Mouse (Mus musculus): ENCODE results near the gene Lyzl4. TPM values are rescaled to one million over a fixed set of nuclear protein-coding genes. Genes with fewer than 3 reads are reported as not detected.
A peak's percentile ranks its signal among the peaks of the same experiment; 100 is the strongest.

The Lyzl4 gene
- polyA plus RNA-seq (2012; rRNA removed) = 0.31 and 0.62 TPM in 2 replicates

DNA sequence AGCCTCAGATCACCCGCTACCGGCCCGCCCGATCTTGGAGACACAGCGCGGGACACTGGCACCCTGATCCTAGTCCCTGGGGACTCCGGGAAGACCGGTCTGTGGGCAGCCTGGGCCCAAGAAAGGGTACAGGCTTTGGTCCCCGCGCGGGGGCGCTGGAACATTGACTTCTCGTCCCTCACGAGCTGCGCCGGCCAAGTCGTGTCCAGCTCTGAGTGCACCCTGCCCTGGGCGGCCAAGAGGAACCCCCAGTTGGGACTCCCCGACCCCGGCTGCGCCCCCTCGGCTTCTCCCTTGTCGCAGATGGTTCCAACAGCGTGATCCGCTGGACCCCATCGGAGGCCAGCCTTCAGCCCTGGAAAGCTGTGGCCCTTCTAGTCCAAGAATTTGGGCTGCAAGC lies at the start of gene Lyzl4:
TSS of gene Lyzl4 (minus strand) at position 96 of the 400 bp plus-strand sequence.
- Histone ChIP-seq H3K36me3 (ENCODE audit: control insufficient read depth, insufficient read depth, low read length) (no peaks in the 10 kb centered on the region), H3K4me1 (replicated peaks; ENCODE audit: control insufficient read depth, insufficient read depth, low read length) (peaks cover 23% of the 10 kb centered on the region), H3K4me3 (ENCODE audit: control insufficient read depth, insufficient read depth, low read length) (peak within 1 kb of the TSS; percentile 56), H3K27ac (ENCODE audit: control insufficient read depth, insufficient read depth, low read length) (no peak within 1 kb of the TSS), H3K27me3 (ENCODE audit: control insufficient read depth, insufficient read depth, low read length) (peaks cover 7% of the 10 kb centered on the region; the same call in 1 of the 2 replicates)
- 1% methylated on average over 26 of the region's 26 CpGs for WGBS
- TF ChIP-seq CTCF (IDR thresholded peaks at IDR 0.05; ENCODE audit: borderline replicate concordance, control insufficient read depth, extremely low read depth, insufficient read depth, low read length, poor library complexity) (0 out of 2 replicates have a peak, but pooled peaks have one; percentile 26), POLR2A (IDR thresholded peaks at IDR 0.05; ENCODE audit: control insufficient read depth, extremely low read depth, insufficient read depth, low read length, poor library complexity) (no peak)
- peak; percentile 77 for DNase-seq

DNA sequence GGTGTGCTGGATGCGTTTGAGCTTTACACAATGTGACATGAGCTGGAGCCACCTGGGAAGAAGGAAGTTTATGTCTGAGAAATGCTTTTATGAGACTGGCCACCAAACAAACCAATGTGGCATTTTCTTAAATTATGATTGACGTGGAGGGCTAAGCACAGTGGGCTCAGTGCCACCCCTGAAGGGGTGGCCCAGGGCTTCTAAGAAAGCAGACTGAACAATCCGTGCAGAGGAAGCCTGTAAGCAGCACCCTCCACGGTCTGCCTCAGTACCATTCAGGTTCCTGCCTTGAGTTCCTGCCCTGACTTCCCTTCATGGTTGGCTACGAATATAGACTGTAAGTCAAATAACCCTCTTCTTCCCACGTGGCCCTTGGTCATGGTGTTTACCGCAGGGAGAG lies 48.8 kb upstream of the Lyzl4 start:
- H3K36me3 ChIP-seq (ENCODE audit: control insufficient read depth, insufficient read depth, low read length) = peaks cover 24% of the 10 kb centered on the region; the same call in 1 of the 2 replicates
- no peak for TF ChIP-seq CTCF (IDR thresholded peaks at IDR 0.05; ENCODE audit: borderline replicate concordance, control insufficient read depth, extremely low read depth, insufficient read depth, low read length, poor library complexity)
- no peak for TF ChIP-seq POLR2A (IDR thresholded peaks at IDR 0.05; ENCODE audit: control insufficient read depth, extremely low read depth, insufficient read depth, low read length, poor library complexity)
- no peak overlapping the region for H3K27ac ChIP-seq (ENCODE audit: control insufficient read depth, insufficient read depth, low read length)
- peaks cover 2% of the 10 kb centered on the region for H3K4me1 ChIP-seq (replicated peaks; ENCODE audit: control insufficient read depth, insufficient read depth, low read length)
- no peak for DNase-seq
- no peaks in the 10 kb centered on the region for H3K27me3 ChIP-seq (ENCODE audit: control insufficient read depth, insufficient read depth, low read length)
- no peak overlapping the region for H3K4me3 ChIP-seq (ENCODE audit: control insufficient read depth, insufficient read depth, low read length)
- WGBS = 96% methylated on average over 7 of the region's 7 CpGs

DNA sequence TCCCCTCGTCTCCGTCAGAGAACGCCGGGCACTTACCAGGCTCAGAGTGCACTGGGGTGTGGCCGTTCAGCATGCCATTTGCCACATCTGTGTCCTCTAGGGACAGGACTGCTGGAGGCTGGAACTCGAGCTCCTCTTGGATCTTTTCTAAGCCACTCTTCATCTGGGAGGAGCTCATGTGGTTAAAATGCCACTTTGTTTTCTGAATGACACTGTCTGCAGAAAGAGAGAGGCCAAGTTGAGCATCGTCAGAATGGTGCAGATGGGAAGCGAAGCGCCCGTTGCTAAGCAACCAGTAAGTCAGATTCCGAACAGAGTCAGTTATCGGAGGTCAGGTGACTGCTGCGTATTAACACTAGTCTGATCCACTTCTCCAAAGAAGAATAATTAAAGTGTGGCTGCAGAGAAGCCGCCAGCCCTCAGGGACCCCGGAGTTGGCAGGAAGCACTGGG lies 48.3 kb upstream of the Lyzl4 start:
- 94% methylated on average over 15 of the region's 15 CpGs for WGBS
- peaks cover 7% of the 10 kb centered on the region for H3K4me1 ChIP-seq (replicated peaks; ENCODE audit: control insufficient read depth, insufficient read depth, low read length)
- no peak overlapping the region for H3K27ac ChIP-seq (ENCODE audit: control insufficient read depth, insufficient read depth, low read length)
- peaks cover 24% of the 10 kb centered on the region; the same call in 1 of the 2 replicates for H3K36me3 ChIP-seq (ENCODE audit: control insufficient read depth, insufficient read depth, low read length)
- no peak for DNase-seq
- no peak for TF ChIP-seq CTCF (IDR thresholded peaks at IDR 0.05; ENCODE audit: borderline replicate concordance, control insufficient read depth, extremely low read depth, insufficient read depth, low read length, poor library complexity)
- no peak for TF ChIP-seq POLR2A (IDR thresholded peaks at IDR 0.05; ENCODE audit: control insufficient read depth, extremely low read depth, insufficient read depth, low read length, poor library complexity)
- H3K27me3 ChIP-seq (ENCODE audit: control insufficient read depth, insufficient read depth, low read length) = no peaks in the 10 kb centered on the region
- H3K4me3 ChIP-seq (ENCODE audit: control insufficient read depth, insufficient read depth, low read length) = no peak overlapping the region

DNA sequence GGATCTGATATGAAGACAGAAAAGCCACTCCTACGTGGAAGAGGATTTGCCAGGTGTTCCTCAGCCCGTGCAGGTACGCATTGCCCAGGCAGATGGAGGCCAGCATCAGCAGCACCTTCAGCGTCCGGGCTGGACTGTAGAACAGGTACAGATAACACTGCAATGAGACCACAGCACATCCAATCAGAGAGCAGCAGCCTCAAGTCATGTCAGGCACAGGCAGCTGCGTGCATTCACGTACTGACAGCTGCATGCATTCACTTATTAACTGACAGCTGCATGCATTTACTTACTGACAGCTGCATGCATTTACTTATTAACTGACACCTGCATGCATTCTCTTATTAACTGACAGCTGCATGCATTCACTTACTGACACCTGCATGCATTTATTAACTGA lies 42.8 kb upstream of the Lyzl4 start:
- Histone ChIP-seq H3K27me3 (ENCODE audit: control insufficient read depth, insufficient read depth, low read length) (no peaks in the 10 kb centered on the region), H3K27ac (ENCODE audit: control insufficient read depth, insufficient read depth, low read length) (no peak overlapping the region), H3K4me1 (replicated peaks; ENCODE audit: control insufficient read depth, insufficient read depth, low read length) (peaks cover 38% of the 10 kb centered on the region), H3K4me3 (ENCODE audit: control insufficient read depth, insufficient read depth, low read length) (no peak overlapping the region), H3K36me3 (ENCODE audit: control insufficient read depth, insufficient read depth, low read length) (peaks cover 11% of the 10 kb centered on the region; the same call in 1 of the 2 replicates)
- 87% methylated on average over 7 of the region's 7 CpGs for WGBS
- no peak for DNase-seq
- TF ChIP-seq POLR2A (IDR thresholded peaks at IDR 0.05; ENCODE audit: control insufficient read depth, extremely low read depth, insufficient read depth, low read length, poor library complexity) (no peak), CTCF (IDR thresholded peaks at IDR 0.05; ENCODE audit: borderline replicate concordance, control insufficient read depth, extremely low read depth, insufficient read depth, low read length, poor library complexity) (no peak)

DNA sequence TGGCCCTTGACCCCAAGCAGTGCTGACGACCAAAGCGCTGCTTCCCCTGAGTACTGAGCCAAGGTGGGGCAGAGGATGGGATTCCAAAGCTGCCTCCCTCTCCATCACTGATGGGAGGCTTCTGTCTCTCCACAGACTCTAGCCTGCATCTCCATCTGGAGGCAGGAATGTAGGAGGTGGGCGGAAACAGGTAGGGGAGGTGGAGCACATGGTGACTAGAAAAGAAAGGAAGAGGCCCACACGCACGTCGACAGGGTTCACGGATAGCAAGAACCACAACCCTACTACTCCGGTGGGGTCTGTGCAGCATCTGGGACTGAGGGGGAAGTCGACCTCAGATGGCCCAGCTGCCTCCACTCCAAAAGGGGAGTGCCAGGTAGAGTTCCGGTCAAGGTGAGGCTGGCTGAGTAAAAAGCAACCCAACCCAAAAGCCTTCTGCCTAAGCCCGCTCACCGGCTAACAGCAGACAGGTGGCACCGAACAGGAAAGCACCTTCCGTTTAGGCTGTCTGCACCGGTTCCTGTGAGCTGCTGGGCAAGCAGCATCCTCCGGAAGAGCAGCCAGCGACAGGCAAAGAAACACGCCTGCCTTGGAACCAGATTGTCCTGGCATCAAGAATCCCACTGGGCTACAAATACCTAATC lies 40.3 kb upstream of the Lyzl4 start:
- WGBS = 13% methylated on average over 18 of the region's 18 CpGs
- H3K4me1 ChIP-seq (replicated peaks; ENCODE audit: control insufficient read depth, insufficient read depth, low read length) = peaks cover 59% of the 10 kb centered on the region

DNA sequence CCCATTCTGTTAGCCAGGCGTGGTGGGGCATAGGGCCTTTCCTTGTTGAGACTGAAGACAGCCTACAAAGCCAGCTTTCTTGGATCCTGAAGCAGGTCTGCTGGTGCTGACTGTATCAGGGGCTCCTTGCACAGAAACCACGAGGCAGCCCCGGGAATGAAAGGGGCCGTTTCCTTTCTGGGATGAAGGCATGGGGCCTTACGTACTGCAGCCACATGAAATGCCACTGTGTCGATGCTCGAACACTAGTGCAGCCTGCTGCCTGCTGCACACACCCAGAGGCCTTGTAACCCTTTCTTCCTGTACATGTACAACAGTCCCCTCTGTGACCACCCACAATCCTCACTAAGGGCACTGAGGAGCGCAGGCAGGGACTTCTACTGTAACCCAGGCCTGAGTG lies 39.3 kb upstream of the Lyzl4 start:
- peak; percentile 14 for DNase-seq
- no peak for TF ChIP-seq POLR2A (IDR thresholded peaks at IDR 0.05; ENCODE audit: control insufficient read depth, extremely low read depth, insufficient read depth, low read length, poor library complexity)
- no peak for TF ChIP-seq CTCF (IDR thresholded peaks at IDR 0.05; ENCODE audit: borderline replicate concordance, control insufficient read depth, extremely low read depth, insufficient read depth, low read length, poor library complexity)
- Histone ChIP-seq H3K4me3 (ENCODE audit: control insufficient read depth, insufficient read depth, low read length) (no peak overlapping the region), H3K36me3 (ENCODE audit: control insufficient read depth, insufficient read depth, low read length) (no peaks in the 10 kb centered on the region; the same call in 1 of the 2 replicates), H3K27me3 (ENCODE audit: control insufficient read depth, insufficient read depth, low read length) (no peaks in the 10 kb centered on the region), H3K4me1 (replicated peaks; ENCODE audit: control insufficient read depth, insufficient read depth, low read length) (peaks cover 68% of the 10 kb centered on the region), H3K27ac (ENCODE audit: control insufficient read depth, insufficient read depth, low read length) (peak overlapping the region; percentile 73)
- WGBS = 42% methylated on average over 8 of the region's 8 CpGs

More for the DNA sequence above, 40.3 kb upstream of the Lyzl4 start:
- DNase-seq = peak; percentile 47
- Histone ChIP-seq H3K27ac (ENCODE audit: control insufficient read depth, insufficient read depth, low read length) (peak overlapping the region; percentile 73), H3K4me3 (ENCODE audit: control insufficient read depth, insufficient read depth, low read length) (no peak overlapping the region), H3K36me3 (ENCODE audit: control insufficient read depth, insufficient read depth, low read length) (no peaks in the 10 kb centered on the region; the same call in 1 of the 2 replicates), H3K27me3 (ENCODE audit: control insufficient read depth, insufficient read depth, low read length) (no peaks in the 10 kb centered on the region)
- TF ChIP-seq POLR2A (IDR thresholded peaks at IDR 0.05; ENCODE audit: control insufficient read depth, extremely low read depth, insufficient read depth, low read length, poor library complexity) = no peak
- peak; percentile 6; the same call in 1 of the 2 replicates for TF ChIP-seq CTCF (IDR thresholded peaks at IDR 0.05; ENCODE audit: borderline replicate concordance, control insufficient read depth, extremely low read depth, insufficient read depth, low read length, poor library complexity)

Data from thymus, adult 2 months (tissue).